8 mouse cellular contexts compared by ENCODE assay signal in genomic region chr1:72123434-72124297, GRCm38 (mm10).
DNase-seq lines count a peak whose midpoint lies in the region; ATAC-seq and TF ChIP-seq lines count a peak whose summit lies in the region.

No protein-coding gene starts in this region.

- no peaks in the 10 kb centered on the region for H3K36me3 ChIP-seq in intestine, embryonic 15.5 days
- H3K36me3 ChIP-seq in midbrain, embryonic 12.5 days: no peaks in the 10 kb centered on the region

- no peak overlapping the region for H3K27ac ChIP-seq in cortical plate, adult 2 months (ENCODE audit: insufficient read depth, low read length)
- H3K27ac ChIP-seq in intestine, embryonic 15.5 days: no peak overlapping the region
- no peak overlapping the region for H3K27ac ChIP-seq in midbrain, embryonic 12.5 days (replicated peaks)

- no peak for TF ChIP-seq POLR2A in cortical plate, adult 2 months (IDR thresholded peaks at IDR 0.05; ENCODE audit: extremely low read depth, insufficient read depth, low read length)

- H3K4me1 ChIP-seq in cortical plate, adult 2 months (ENCODE audit: control insufficient read depth, insufficient read depth, low read length): no peaks in the 10 kb centered on the region; the same call in 1 of the 2 replicates
- no peaks in the 10 kb centered on the region for H3K4me1 ChIP-seq in intestine, embryonic 15.5 days (replicated peaks)
- 0 out of 2 replicates have a peak, but pooled peaks cover 2% of the 10 kb centered on the region for H3K4me1 ChIP-seq in midbrain, embryonic 12.5 days

- peak overlapping the region; percentile 22; the same call in 1 of the 2 replicates for H3K4me3 ChIP-seq in cortical plate, adult 2 months (ENCODE audit: insufficient read depth, low read length)
- no peak overlapping the region for H3K4me3 ChIP-seq in intestine, embryonic 15.5 days (replicated peaks)
- peak overlapping the region; percentile 18; the same call in 1 of the 2 replicates for H3K4me3 ChIP-seq in midbrain, embryonic 12.5 days

- H3K4me2 ChIP-seq in intestine, embryonic 15.5 days (replicated peaks): no peak overlapping the region
- peak overlapping the region; percentile 33 for H3K4me2 ChIP-seq in midbrain, embryonic 12.5 days (replicated peaks)

- no peak overlapping the region for H3K9ac ChIP-seq in intestine, embryonic 15.5 days
- no peak overlapping the region for H3K9ac ChIP-seq in midbrain, embryonic 12.5 days (replicated peaks)

- H3K27me3 ChIP-seq in intestine, embryonic 15.5 days (replicated peaks): no peaks in the 10 kb centered on the region
- no peaks in the 10 kb centered on the region for H3K27me3 ChIP-seq in midbrain, embryonic 12.5 days

- intact Hi-C loops in left cerebral cortex, postnatal 14 days (cut with DNase I): loop anchor here (5.0 kb wide), 1 partner anchor 836 kb away; no protein-coding TSS in a partner anchor

- ATAC-seq in intestine, embryonic 15.5 days: peak; percentile 78
- ATAC-seq in midbrain, embryonic 12.5 days (ENCODE audit: low FRiP score, low read depth): peak; percentile 80
- no peak for ATAC-seq in inflammation-experienced regulatory T-cells, adult 6 months

- no peaks in the 10 kb centered on the region for H3K9me3 ChIP-seq in intestine, embryonic 15.5 days
- no peaks in the 10 kb centered on the region for H3K9me3 ChIP-seq in midbrain, embryonic 12.5 days

- peak; percentile 97 for TF ChIP-seq CTCF in cortical plate, adult 2 months (IDR thresholded peaks at IDR 0.05; ENCODE audit: extremely low read depth, insufficient read depth, low read length)

- WGBS in intestine, embryonic 15.5 days: 27% methylated on average over 23 of the region's 23 CpGs
- 30% methylated on average over 23 of the region's 23 CpGs for WGBS in midbrain, embryonic 12.5 days

- DNase-seq in adrenal gland, adult (ENCODE audit: inconsistent age in 2 of 2, low spot score in 1 of 2): peak; percentile 75 to 95
- DNase-seq in gastrocnemius, postnatal 25 days: peak; percentile 38
- DNase-seq in left cerebral cortex, postnatal 14 days (ENCODE audit: low spot score in 2 of 2): peak; percentile 86 to 95
- DNase-seq in skeletal muscle tissue, adult 2 months (ENCODE audit: low read depth, low spot score): peak; percentile 52

Comparison
In these comparisons a context has a peak if more than half of its experiments do, and no peak if none do; other contexts are left out.
1. DNase-seq: peak in every context shown above with its lines; median percentile 90 in left cerebral cortex, postnatal 14 days; 85 in adrenal gland, adult; 52 in skeletal muscle tissue, adult 2 months; 38 in gastrocnemius, postnatal 25 days.